Mouse (Mus musculus): ENCODE measurements around the gene Zfp1.
A peak's percentile ranks its signal among the peaks of the same experiment; 100 is the strongest.

Zfp1 gene

GRCm38 (mm10) chr8:111643264-111644141 lies at the start of gene Zfp1:
TSS of gene Zfp1 (plus strand) at chr8:111643401.
- peak; percentile 91 to 95 for DNase-seq

DNA sequence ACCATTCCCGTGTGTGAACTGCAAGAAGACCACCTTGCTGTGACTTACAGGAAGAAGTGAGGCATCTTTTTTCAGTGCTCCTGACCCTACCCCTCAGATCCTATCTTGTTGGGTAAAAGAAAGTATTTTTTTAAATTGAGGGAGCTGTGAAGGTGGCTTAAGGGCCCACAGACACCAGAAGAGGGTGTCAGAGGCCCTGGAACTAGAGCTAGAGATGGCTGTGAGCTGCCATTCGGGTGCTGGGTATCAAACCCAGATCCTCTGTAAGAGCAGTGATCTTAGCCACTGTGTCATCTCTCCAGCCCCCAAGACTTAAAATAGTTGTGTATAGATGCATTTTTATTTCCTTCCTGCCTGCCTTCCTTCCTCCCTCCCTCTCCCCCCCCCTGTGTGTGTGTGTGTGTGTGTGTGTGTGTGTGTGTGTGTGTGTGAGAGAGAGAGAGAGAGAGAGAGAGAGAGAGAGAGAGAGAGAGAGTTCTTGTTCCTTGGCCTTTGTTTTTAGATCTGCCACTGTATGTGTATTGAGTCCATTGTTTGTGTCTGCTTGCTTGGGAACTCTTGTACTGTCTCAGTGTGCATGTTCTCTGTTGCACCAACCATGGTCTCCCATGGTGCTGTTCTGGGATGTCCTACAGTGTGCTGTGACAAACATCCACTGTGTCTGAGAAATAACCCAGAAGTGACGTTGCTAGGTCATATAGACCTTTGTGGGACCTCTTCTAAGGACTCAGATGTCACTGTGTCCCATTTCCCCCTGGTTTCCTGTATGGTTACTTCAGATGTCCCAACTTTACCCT lies 49.0 kb upstream of the Zfp1 start:
- no peak for DNase-seq

GRCm38 (mm10) chr8:111594951-111595350 lies 48.2 kb upstream of the Zfp1 start:
- DNase-seq, result peak; percentile 27 to 48

DNA sequence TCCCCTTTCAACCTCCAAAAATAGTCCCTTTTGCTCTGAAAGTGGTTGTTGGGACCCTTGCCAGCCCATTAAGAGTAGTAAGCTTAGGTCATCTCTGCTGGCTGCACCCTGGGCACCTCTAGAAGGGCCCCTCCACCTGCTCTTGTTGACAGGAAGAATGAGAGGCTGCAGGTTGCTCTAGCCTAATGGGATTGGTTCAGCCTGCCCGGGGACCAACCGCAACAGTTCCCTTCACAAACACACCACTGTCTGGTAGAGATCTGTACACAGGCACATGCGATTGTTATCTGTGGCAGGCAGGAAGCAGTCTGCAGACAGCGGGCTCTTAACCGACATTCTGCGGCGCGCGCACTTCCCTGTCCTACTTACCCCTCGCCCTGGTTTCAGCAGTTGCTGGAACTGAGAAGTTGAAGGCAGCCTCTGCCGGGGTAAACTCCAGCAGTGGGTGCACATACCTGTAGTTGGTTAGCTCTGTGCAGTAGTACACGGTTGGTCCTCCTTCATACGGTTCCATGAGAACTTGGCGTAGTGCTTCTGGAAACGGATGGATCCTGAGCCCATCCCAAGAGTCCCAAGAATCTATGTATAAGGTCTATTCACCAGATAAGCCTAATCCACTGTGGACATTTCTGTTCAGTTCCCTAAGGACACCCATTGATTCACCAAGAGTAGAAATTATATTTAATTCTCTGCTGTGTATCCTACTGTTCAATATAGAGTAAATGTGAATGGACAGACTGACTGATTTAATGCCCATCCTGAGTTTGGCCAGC lies 47.3 kb upstream of the Zfp1 start:
- DNase-seq, result peak in 1 of 2 experiments; percentile 20

GRCm38 (mm10) chr8:111596485-111596821 lies 46.7 kb upstream of the Zfp1 start:
- DNase-seq, result no peak

- DNase-seq, result no peak
These were observed 45.9 kb upstream of the Zfp1 start for GRCm38 (mm10) chr8:111597310-111597709.

GRCm38 (mm10) chr8:111599707-111600444 lies 43.3 kb upstream of the Zfp1 start:
- peak in 1 of 2 experiments; percentile 30 for DNase-seq

- DNase-seq, result peak; percentile 77 to 85
These were observed 41.2 kb upstream of the Zfp1 start for GRCm38 (mm10) chr8:111602050-111602449.

- DNase-seq, result no peak
These were observed 38.2 kb upstream of the Zfp1 start for GRCm38 (mm10) chr8:111604986-111605385.

GRCm38 (mm10) chr8:111606961-111607360 lies 36.2 kb upstream of the Zfp1 start:
- peak in 1 of 2 experiments; percentile 32 for DNase-seq

- DNase-seq, result no peak
These were observed 35.8 kb upstream of the Zfp1 start for GRCm38 (mm10) chr8:111607414-111607813.

GRCm38 (mm10) chr8:111613181-111613580 lies 30.0 kb upstream of the Zfp1 start:
- DNase-seq, result no peak

DNA sequence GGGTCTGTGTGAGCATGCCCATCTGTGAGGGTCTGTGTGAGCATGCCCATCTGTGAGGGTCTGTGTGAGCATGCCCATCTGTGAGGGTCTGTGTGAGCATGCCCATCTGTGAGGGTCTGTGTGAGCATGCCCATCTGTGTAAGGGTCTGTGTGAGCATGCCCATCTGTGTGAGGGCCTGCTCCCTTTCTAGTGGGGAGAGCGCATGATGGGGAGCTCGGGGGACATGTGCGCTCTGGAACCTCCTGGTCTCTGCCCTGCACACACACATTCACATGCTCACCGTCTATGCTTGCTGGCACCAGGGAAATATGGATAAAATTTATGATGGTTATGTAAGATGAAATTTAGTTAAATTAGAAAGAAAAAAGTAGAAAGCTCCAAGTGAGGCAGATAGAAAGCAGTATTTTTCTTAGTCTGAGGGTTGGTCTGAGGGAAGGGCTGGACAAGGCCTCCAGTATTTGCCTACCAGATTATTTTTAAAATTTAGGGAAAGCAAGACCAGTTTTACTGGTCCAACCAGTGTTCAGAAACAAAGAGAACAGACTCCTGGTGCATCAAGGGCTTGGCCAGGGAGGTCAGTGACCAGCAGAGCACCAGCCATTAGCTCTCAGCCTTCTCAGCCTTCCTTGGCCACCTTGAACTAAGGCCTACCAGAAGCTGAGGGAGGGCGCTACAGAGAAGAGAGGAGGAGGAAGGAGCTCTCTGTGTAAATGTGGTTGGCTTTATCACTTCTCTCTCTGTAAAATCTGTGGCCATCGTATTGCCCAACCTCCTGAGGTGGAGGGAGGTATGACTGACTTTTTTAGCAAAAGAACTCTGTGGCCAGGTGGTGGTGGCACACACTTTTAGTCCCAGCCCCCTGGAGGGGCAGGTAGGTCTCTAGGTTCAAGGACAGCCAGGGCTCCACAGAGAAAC lies 28.2 kb upstream of the Zfp1 start:
- no peak for DNase-seq

DNA sequence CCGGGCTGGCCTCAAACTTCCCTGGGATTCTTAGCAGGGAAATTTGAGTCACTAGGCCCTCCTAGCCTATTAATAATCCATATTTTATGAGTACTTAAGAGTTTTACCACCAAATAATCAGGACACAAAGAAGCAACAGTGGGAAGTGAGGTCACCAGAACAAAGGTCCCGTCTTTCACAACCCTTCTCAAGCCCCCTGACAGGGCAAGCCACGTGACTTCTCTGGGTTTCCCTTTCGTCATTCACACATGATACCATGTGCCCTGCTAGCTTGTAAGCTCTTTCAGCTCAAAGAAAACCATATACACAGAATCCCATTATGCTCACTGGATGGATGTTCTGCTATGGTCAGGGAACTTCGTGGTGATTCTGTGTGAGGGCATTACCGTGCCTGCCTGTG lies 25.4 kb upstream of the Zfp1 start:
- no peak for DNase-seq

GRCm38 (mm10) chr8:111618273-111618672 lies 24.9 kb upstream of the Zfp1 start:
- DNase-seq, result no peak

- no peak for DNase-seq
These were observed 23.3 kb upstream of the Zfp1 start for GRCm38 (mm10) chr8:111619936-111620335.

GRCm38 (mm10) chr8:111622104-111622503 lies 21.1 kb upstream of the Zfp1 start:
- no peak for DNase-seq

- DNase-seq, result peak in 1 of 2 experiments; percentile 30
These were observed 20.6 kb upstream of the Zfp1 start for GRCm38 (mm10) chr8:111622553-111622952.

GRCm38 (mm10) chr8:111624081-111624852 lies 18.9 kb upstream of the Zfp1 start:
- DNase-seq, result peak; percentile 81 to 86

DNA sequence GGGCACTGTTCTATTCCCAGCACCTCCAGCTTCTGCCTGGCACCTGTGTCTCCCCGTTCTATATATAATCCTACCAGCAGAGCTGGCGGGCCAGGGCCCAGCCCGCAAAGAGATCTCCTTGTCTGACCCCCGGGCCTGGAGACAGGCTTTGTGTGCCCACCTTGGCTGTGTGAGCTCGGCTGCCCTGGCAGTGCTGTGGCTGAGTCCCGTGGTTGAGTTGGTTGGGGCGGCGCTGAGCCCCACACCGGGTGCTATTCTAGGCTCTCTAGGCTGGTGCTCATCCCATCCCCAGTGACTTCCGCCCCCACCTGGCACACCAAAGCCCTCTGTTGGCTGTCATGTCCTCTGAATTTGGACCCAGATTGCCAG lies 18.4 kb upstream of the Zfp1 start:
- peak; percentile 60 to 64 for DNase-seq
